Mouse (Mus musculus) hindbrain, embryonic 11.5 days (tissue): Measurements from ENCODE around the gene Hoxb2. TPM values are rescaled to one million over a fixed set of nuclear protein-coding genes. Genes with fewer than 3 reads are reported as not detected.

Experiments used
- ATAC-seq: fragments of 200-750 bp; cut with Nextera tagmentation; 2 replicates; pipeline ENCODE4 v1.8.0; 2017; ENCODE audit warnings: mild to moderate bottlenecking, moderate TSS enrichment, moderate library complexity; ENCODE audit not compliant: low FRiP score
- DNase-seq: peaks from one replicate; pipeline ENCODE4 v3.0.0-alpha.2; 2015; ENCODE audit warnings: low spot score
- H3K27ac ChIP-seq: fragments of 300-500 bp; sonication (generic); 2 replicates; pipeline ENCODE4 v1.5.1; 2014; ENCODE audit warnings: mild to moderate bottlenecking, low read depth, low read length
- H3K27me3 ChIP-seq: fragments of 300-500 bp; sonication (generic); 2 replicates; pipeline ENCODE4 v1.6.1; 2014; ENCODE audit warnings: mild to moderate bottlenecking, low read length, moderate library complexity, mixed read lengths; ENCODE audit not compliant: control insufficient read depth, insufficient read depth
- H3K36me3 ChIP-seq: fragments of 300-500 bp; sonication (generic); 2 replicates; pipeline ENCODE4 v1.6.1; 2014; ENCODE audit warnings: mild to moderate bottlenecking, low read length, moderate library complexity, mixed read lengths; ENCODE audit not compliant: control insufficient read depth, insufficient read depth
- H3K4me1 ChIP-seq: fragments of 300-500 bp; sonication (generic); replicated peaks from 2 replicates; pipeline ENCODE4 v1.6.1; 2014; ENCODE audit warnings: low read length, mixed read lengths; ENCODE audit not compliant: control insufficient read depth, insufficient read depth
- H3K4me2 ChIP-seq: fragments of 300-500 bp; sonication (generic); replicated peaks from 2 replicates; pipeline ENCODE4 v1.6.1; 2014; ENCODE audit warnings: mild to moderate bottlenecking, low read depth, low read length
- H3K4me3 ChIP-seq: fragments of 300-500 bp; sonication (generic); 2 replicates; pipeline ENCODE4 v1.5.1; 2014; ENCODE audit warnings: low read depth, low read length
- H3K9ac ChIP-seq: fragments of 300-500 bp; sonication (generic); 2 replicates; pipeline ENCODE4 v1.6.1; 2014; ENCODE audit warnings: low read depth, low read length
- H3K9me3 ChIP-seq: fragments of 300-500 bp; sonication (generic); 2 replicates; pipeline ENCODE4 v1.6.1; 2016; ENCODE audit warnings: low read length; ENCODE audit not compliant: control insufficient read depth
- WGBS: fragments of 180-500 bp; shearing (Covaris S2); extraction: QIAGEN DNeasy Blood & Tissue Kit; methylation state at CpG from one replicate; pipeline ENCODE4 v1.1.7; 2014; 5-methylcytosine and 5-hydroxymethylcytosine counted together
- polyA plus RNA-seq: library from polyadenylated mRNA; unstranded; fragments of >200 nt; fragmentation: Nextera tagmentation; extraction: Ambion mirVana; gene quantifications from 2 replicates; pipeline ENCODE4 v1.2.1, GENCODE M21; 2014

Hoxb2 gene
- polyA plus RNA-seq, 1 experiment from 2014 or later, result 67.5 TPM

DNA sequence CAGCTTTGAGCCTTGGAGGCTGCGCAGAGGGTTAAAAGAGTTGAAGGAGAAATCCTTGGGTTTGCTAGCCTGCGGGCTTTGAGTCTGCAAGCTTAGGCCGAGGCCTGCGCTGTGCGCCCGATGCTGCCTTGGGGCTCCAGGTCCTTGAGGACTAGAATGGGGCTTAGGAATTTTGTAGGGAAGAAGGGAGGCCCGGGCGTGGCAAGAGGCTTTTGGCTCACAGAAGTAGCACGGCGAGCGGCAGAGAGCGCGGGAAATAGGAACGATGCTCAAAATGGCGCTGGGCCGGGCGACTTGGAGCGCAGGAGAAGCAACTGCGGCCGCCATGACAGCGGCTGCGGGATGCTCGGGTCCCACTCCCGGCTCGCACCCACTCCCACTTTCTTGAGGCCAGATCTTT lies 4.1 kb downstream of the Hoxb2 start:
- Histone ChIP-seq H3K27me3 (peaks cover 48% of the 10 kb centered on the region), H3K27ac (peak overlapping the region; percentile 98), H3K4me1 (peaks cover 5% of the 10 kb centered on the region; the same call in 1 of the 2 replicates), H3K9ac (peak overlapping the region; percentile 98), H3K4me2 (peak overlapping the region; percentile 63), H3K4me3 (peak overlapping the region; percentile 72), H3K36me3 (no peaks in the 10 kb centered on the region), H3K9me3 (no peaks in the 10 kb centered on the region)
- DNase-seq (peak; percentile 83), ATAC-seq (no peak)
- WGBS, result under 1% methylated on average over 25 of the region's 25 CpGs

DNA sequence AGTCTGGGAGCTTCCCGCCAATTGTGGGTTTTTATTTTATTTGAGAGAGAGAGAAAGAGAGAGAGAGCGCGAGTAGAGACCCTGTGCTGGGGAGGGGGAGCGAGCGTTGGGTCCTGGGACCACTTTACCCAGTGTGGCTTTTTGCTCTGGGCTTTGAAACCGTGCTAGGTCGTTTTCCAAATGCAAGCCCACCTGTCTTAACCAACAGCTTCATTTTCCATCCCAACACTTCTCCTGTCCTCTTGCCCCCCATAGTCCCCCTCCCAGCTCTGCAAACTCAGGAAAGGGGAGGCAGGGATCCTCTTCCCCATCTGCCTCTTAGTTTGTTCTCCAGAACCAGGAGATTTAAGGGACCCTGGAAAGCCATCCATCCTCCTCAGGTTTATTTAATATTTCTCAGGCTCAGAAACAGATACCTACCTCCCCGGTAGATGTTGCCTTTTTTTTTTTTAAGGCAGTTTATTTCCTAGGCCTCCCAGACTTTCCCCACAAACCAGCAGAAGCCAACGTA lies 4.5 kb downstream of the Hoxb2 start:
- Histone ChIP-seq H3K4me2 (peak overlapping the region; percentile 63), H3K9me3 (no peaks in the 10 kb centered on the region), H3K4me3 (peak overlapping the region; percentile 72), H3K27ac (peak overlapping the region; percentile 98), H3K27me3 (peaks cover 45% of the 10 kb centered on the region), H3K36me3 (no peaks in the 10 kb centered on the region), H3K9ac (peak overlapping the region; percentile 98), H3K4me1 (peaks cover 5% of the 10 kb centered on the region; the same call in 1 of the 2 replicates)
- WGBS, result 3% methylated on average over 9 of the region's 9 CpGs
- DNase-seq (no peak), ATAC-seq (no peak)

GRCm38 (mm10) chr11:96363807-96364206 lies 13.5 kb downstream of the Hoxb2 start:
- no peak for DNase-seq
- no peak overlapping the region for H3K9ac ChIP-seq
- H3K27me3 ChIP-seq, result peaks cover 55% of the 10 kb centered on the region
- WGBS, result 2% methylated on average over 5 of the region's 5 CpGs
- H3K4me3 ChIP-seq, result no peak overlapping the region
- no peaks in the 10 kb centered on the region for H3K36me3 ChIP-seq
- ATAC-seq, result no peak
- H3K4me1 ChIP-seq, result peaks cover 10% of the 10 kb centered on the region
- H3K27ac ChIP-seq, result no peak overlapping the region
- no peaks in the 10 kb centered on the region for H3K9me3 ChIP-seq
- no peak overlapping the region for H3K4me2 ChIP-seq

GRCm38 (mm10) chr11:96365441-96366091 lies 15.2 kb downstream of the Hoxb2 start, which contains the start of gene Hoxb1:
Gene Hoxb1, plus strand, starts transcription at chr11:96365752.
- DNase-seq, result peak; percentile 65
- peak within 1 kb of the TSS; percentile 33 for H3K4me3 ChIP-seq

GRCm38 (mm10) chr11:96366092-96367041 lies 16.0 kb downstream of the Hoxb2 start:
- peak overlapping the region; percentile 40 for H3K4me2 ChIP-seq
- H3K9ac ChIP-seq, result peak overlapping the region; percentile 40; the same call in 1 of the 2 replicates
- H3K27me3 ChIP-seq, result peaks cover 75% of the 10 kb centered on the region

More at GRCm38 (mm10) chr11:96365441-96366091, 15.2 kb downstream of the Hoxb2 start, which contains the start of gene Hoxb1:
- Histone ChIP-seq H3K4me2 (peak within 1 kb of the TSS; percentile 40), H3K9me3 (no peaks in the 10 kb centered on the region), H3K36me3 (no peaks in the 10 kb centered on the region), H3K27ac (no peak within 1 kb of the TSS), H3K9ac (peak within 1 kb of the TSS; percentile 40; the same call in 1 of the 2 replicates), H3K27me3 (peaks cover 69% of the 10 kb centered on the region), H3K4me1 (peaks cover 10% of the 10 kb centered on the region)
- peak; percentile 69 for ATAC-seq
- 1% methylated on average over 26 of the region's 26 CpGs for WGBS

DNA sequence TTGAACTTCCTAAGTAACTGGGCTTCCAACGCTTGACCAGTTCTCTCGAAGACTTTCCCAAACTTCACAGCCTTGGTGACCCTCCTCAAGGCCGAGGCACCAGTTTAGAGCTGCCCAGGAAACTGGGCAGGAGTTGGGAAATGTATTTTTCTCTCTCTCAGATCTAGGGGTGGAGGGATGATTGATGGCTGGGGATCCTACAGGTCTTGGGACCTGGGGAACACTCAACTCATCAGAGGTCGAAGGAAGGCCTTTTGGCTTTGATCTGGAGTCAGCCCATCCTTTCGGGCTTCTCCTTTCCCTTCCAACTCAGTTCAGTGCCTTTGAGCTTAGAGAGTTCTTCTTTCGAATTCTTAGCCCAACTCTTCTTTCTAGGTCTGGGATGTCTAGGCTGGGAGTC lies 16.8 kb downstream of the Hoxb2 start:
- no peak for ATAC-seq
- H3K4me3 ChIP-seq, result peak overlapping the region; percentile 33
- peak overlapping the region; percentile 40 for H3K4me2 ChIP-seq

More at GRCm38 (mm10) chr11:96366092-96367041, 16.0 kb downstream of the Hoxb2 start:
- DNase-seq (peak; percentile 51), ATAC-seq (0 out of 2 replicates have a peak, but pooled peaks have one; percentile 30)
- under 1% methylated on average over 47 of the region's 47 CpGs for WGBS
- Histone ChIP-seq H3K36me3 (no peaks in the 10 kb centered on the region), H3K27ac (no peak overlapping the region), H3K9me3 (no peaks in the 10 kb centered on the region), H3K4me1 (peaks cover 10% of the 10 kb centered on the region), H3K4me3 (peak overlapping the region; percentile 33)

DNA sequence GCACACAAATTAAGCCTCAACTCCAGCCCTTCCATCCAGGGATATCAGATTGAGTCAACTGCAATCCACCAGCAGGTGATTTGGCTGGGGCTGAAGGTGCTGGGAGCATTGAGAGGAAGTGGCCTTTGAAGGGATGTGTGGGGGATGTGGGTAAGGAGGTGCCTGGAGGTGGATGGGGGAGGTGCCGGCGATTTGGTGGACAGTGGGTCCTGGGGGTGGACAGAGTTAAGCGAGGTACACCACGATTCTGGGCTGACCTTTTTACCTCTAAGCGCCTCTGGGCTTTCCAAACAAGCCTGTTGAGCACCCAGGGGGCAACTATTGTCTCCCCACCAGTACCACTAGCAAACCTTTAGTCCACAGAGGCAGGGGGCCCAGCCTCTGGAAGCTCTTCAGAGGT lies 18.4 kb downstream of the Hoxb2 start:
- Histone ChIP-seq H3K27me3 (peaks cover 78% of the 10 kb centered on the region), H3K9me3 (no peaks in the 10 kb centered on the region), H3K4me1 (peaks cover 10% of the 10 kb centered on the region), H3K27ac (no peak overlapping the region), H3K4me3 (no peak overlapping the region), H3K36me3 (no peaks in the 10 kb centered on the region), H3K9ac (no peak overlapping the region), H3K4me2 (no peak overlapping the region)
- no peak for ATAC-seq
- 8% methylated on average over 5 of the region's 5 CpGs for WGBS
- DNase-seq, result no peak

More for the DNA sequence above, 16.8 kb downstream of the Hoxb2 start:
- peaks cover 77% of the 10 kb centered on the region for H3K27me3 ChIP-seq
- WGBS, result 17% methylated on average over 6 of the region's 6 CpGs
- peak; percentile 34 for DNase-seq
- no peaks in the 10 kb centered on the region for H3K36me3 ChIP-seq
- no peak overlapping the region for H3K27ac ChIP-seq
- H3K4me1 ChIP-seq, result peaks cover 10% of the 10 kb centered on the region
- H3K9ac ChIP-seq, result no peak overlapping the region
- no peaks in the 10 kb centered on the region for H3K9me3 ChIP-seq

GRCm38 (mm10) chr11:96369140-96369539 lies 18.8 kb downstream of the Hoxb2 start:
- H3K4me3 ChIP-seq, result no peak overlapping the region
- H3K9me3 ChIP-seq, result no peaks in the 10 kb centered on the region
- H3K4me1 ChIP-seq, result peaks cover 10% of the 10 kb centered on the region
- no peak overlapping the region for H3K4me2 ChIP-seq
- H3K27ac ChIP-seq, result no peak overlapping the region
- DNase-seq, result no peak
- H3K27me3 ChIP-seq, result peaks cover 79% of the 10 kb centered on the region
- ATAC-seq, result no peak
- 15% methylated on average over 7 of the region's 7 CpGs for whole genome bisulfite sequencing
- H3K9ac ChIP-seq, result no peak overlapping the region
- no peaks in the 10 kb centered on the region for H3K36me3 ChIP-seq
